ENCODE assay signal across 27 mouse cellular contexts in the genomic region with DNA sequence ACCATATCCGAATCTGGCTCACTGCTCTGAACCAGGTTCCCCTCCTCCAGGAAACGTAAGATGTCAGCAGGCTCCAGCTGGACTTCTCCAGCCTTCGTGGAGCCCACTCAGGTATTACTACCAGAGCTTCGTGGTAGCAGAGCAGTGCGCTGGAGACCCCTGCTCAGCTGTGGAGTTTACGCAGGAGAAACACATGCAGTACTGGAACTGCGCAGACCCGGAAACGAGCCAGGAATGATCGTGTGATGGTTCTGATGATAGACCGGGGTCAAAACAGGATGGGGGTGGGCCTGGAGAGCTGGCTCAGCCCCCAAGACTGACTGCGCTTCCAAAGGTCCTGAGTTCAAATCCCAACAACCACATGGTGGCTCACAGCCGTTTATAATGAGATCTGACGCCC. TPM values are rescaled to one million over a fixed set of nuclear protein-coding genes. Genes with fewer than 3 reads are reported as not detected.
"Had no signal": no experiment of that assay in that cellular context is flagged by ENCODE, and none has a peak within 500 bp of the region (broad histone marks: within the 10 kb centered on the region; RNA-seq: fewer than 3 reads in every experiment).

No protein-coding gene starts in this region.

- H3K4me1 ChIP-seq: heart, embryonic 13.5 days; hindbrain, embryonic 15.5 days; kidney, embryonic 15.5 days; limb, embryonic 12.5 days had no signal

- H3K9me3 ChIP-seq: heart, embryonic 15.5 days; hindbrain, embryonic 13.5 days; hindbrain, embryonic 15.5 days; kidney, embryonic 15.5 days; limb, embryonic 10.5 days had no signal

- H3K36me3 ChIP-seq: heart, embryonic 13.5 days; heart, embryonic 15.5 days; hindbrain, embryonic 13.5 days; hindbrain, embryonic 15.5 days; kidney, embryonic 15.5 days; limb, embryonic 10.5 days; limb, embryonic 12.5 days had no signal

- H3K9ac ChIP-seq: heart, embryonic 13.5 days; heart, embryonic 15.5 days; hindbrain, embryonic 13.5 days; hindbrain, embryonic 15.5 days; kidney, embryonic 15.5 days; limb, embryonic 12.5 days; liver, embryonic 14.5 days had no signal

- DNase-seq: gastrocnemius, postnatal 14 days; gastrocnemius, postnatal 36 days; heart, adult 18-20 months; heart, postnatal 14 days; heart, postnatal 36 days; kidney, adult 11 months; kidney, adult 9 months; kidney, postnatal 14 days; layer of hippocampus, adult 9-11 months had no signal

- ATAC-seq: hindbrain, postnatal 0 days; intestine, embryonic 16.5 days had no signal

- H3K4me3 ChIP-seq: heart, embryonic 13.5 days; heart, embryonic 15.5 days; hindbrain, embryonic 13.5 days; hindbrain, embryonic 15.5 days; kidney, embryonic 15.5 days; left cerebral cortex, adult 2 months; limb, embryonic 10.5 days; limb, embryonic 12.5 days had no signal

- H3K27me3 ChIP-seq: heart, embryonic 13.5 days; heart, embryonic 15.5 days; hindbrain, embryonic 13.5 days; hindbrain, embryonic 15.5 days; kidney, embryonic 15.5 days; limb, embryonic 12.5 days had no signal

- H3K27ac ChIP-seq: heart, embryonic 13.5 days; heart, embryonic 15.5 days; hindbrain, embryonic 13.5 days; hindbrain, embryonic 15.5 days; hindbrain, postnatal 0 days; kidney, embryonic 15.5 days; kidney, postnatal 0 days; left cerebral cortex, adult 2 months; limb, embryonic 10.5 days; limb, embryonic 12.5 days; liver, embryonic 14.5 days had no signal

- H3K4me2 ChIP-seq: heart, embryonic 11.5 days; heart, embryonic 13.5 days; heart, embryonic 15.5 days; hindbrain, embryonic 13.5 days; hindbrain, embryonic 15.5 days; kidney, embryonic 15.5 days; limb, embryonic 12.5 days had no signal

RNA-seq across cellular contexts. Expression of gene Rnf223, which starts 5.5 kb away (rescaled TPM):
- total RNA-seq: gastrocnemius, adult 18-20 months; gastrocnemius, adult 8-10 months; gastrocnemius, postnatal 14 days; gastrocnemius, postnatal 36 days; hematopoietic stem cell, adult 5-6 weeks; liver, adult 2 months had no signal
- polyA plus RNA-seq: heart, embryonic 11.5 days; heart, postnatal 0 days had no signal
